Mouse (Mus musculus): ENCODE data around the gene Tor4a. TPM values are rescaled to one million over a fixed set of nuclear protein-coding genes. Genes with fewer than 3 reads are reported as not detected.

Gene Tor4a
- total and polyA plus RNA-seq, 3 experiments = 12.6 to 20.4 (median 15.3) TPM

- dilution Hi-C loops (cut with MboI; ENCODE audit: extremely low pct_ligation_motif_present, extremely low pct_unique_long_range_greater_than_20kb, low sequenced_read_pairs) (no loop called here), in situ Hi-C loops (cut with MboI; ENCODE audit: low pct_ligation_motif_present, low pct_unique_long_range_greater_than_20kb, low sequenced_read_pairs) (no loop called here)
- Histone ChIP-seq H3K27me3 (replicated peaks) (no peaks in the 10 kb centered on the region), H3K4me1 (ENCODE audit: control insufficient read depth in 1 of 2, insufficient read depth in 2 of 2) (peaks cover 14 to 36% of the 10 kb centered on the region in 2 experiments), H3K36me3 (replicated peaks in 1 of 2; ENCODE audit: control insufficient read depth in 1 of 2, insufficient read depth in 1 of 2, low read length in 1 of 2) (peaks cover 2 to 34% of the 10 kb centered on the region in 2 experiments), H3K4me2 (ENCODE audit: insufficient read depth, low read depth, poor library complexity, severe bottlenecking) (peak overlapping the region; percentile 99), H3K9ac (ENCODE audit: insufficient read depth, low read depth) (peak overlapping the region; percentile 84; the same call in 1 of the 2 replicates), H3K27ac (ENCODE audit: insufficient read depth, low read depth) (peak overlapping the region; percentile 98), H3K4me3 (replicated peaks in 1 of 3; ENCODE audit: low read depth in 2 of 3, low read length in 2 of 3, poor library complexity in 1 of 3) (peak overlapping the region; percentile 24 to 83 (median 61)), H3K79me2 (replicated peaks; ENCODE audit: control insufficient read depth, extremely low read depth, insufficient read depth, poor library complexity, severe bottlenecking) (peaks cover 16% of the 10 kb centered on the region), H3K9me3 (replicated peaks; ENCODE audit: low read length) (no peaks in the 10 kb centered on the region)
- DNase-seq (ENCODE audit: extremely low read depth) = no peak
- TF ChIP-seq EP300 (IDR thresholded peaks at IDR 0.05; ENCODE audit: low read length) (no peak), MYC (IDR thresholded peaks at IDR 0.05; ENCODE audit: low read depth, low read length) (0 out of 2 replicates have a peak, but pooled peaks have one; percentile 15)
These were observed 2.7 kb downstream of the Tor4a start for GRCm38 (mm10) chr2:25194006-25194405.

GRCm38 (mm10) chr2:25193330-25193770 lies 3.3 kb downstream of the Tor4a start:
- Histone ChIP-seq H3K4me2 (ENCODE audit: insufficient read depth, low read depth, poor library complexity, severe bottlenecking) (peak overlapping the region; percentile 99), H3K9me3 (replicated peaks; ENCODE audit: low read length) (no peaks in the 10 kb centered on the region), H3K27ac (ENCODE audit: insufficient read depth, low read depth) (peak overlapping the region; percentile 98; the same call in 1 of the 2 replicates), H3K36me3 (replicated peaks in 1 of 2; ENCODE audit: control insufficient read depth in 1 of 2, insufficient read depth in 1 of 2, low read length in 1 of 2) (peaks cover 0 to 28% of the 10 kb centered on the region in 2 experiments), H3K4me1 (ENCODE audit: control insufficient read depth in 1 of 2, insufficient read depth in 2 of 2) (peaks cover 14 to 36% of the 10 kb centered on the region in 2 experiments), H3K4me3 (replicated peaks in 1 of 3; ENCODE audit: low read depth in 2 of 3, low read length in 2 of 3, poor library complexity in 1 of 3) (peak overlapping the region; percentile 8 to 83 (median 61)), H3K79me2 (replicated peaks; ENCODE audit: control insufficient read depth, extremely low read depth, insufficient read depth, poor library complexity, severe bottlenecking) (peaks cover 16% of the 10 kb centered on the region), H3K27me3 (replicated peaks) (no peaks in the 10 kb centered on the region), H3K9ac (ENCODE audit: insufficient read depth, low read depth) (peak overlapping the region; percentile 84; the same call in 1 of the 2 replicates)
- dilution Hi-C loops (cut with MboI; ENCODE audit: extremely low pct_ligation_motif_present, extremely low pct_unique_long_range_greater_than_20kb, low sequenced_read_pairs) = no loop called here
- peak; percentile 92 for DNase-seq (ENCODE audit: extremely low read depth)
- in situ Hi-C loops (cut with MboI; ENCODE audit: low pct_ligation_motif_present, low pct_unique_long_range_greater_than_20kb, low sequenced_read_pairs) = no loop called here
- peak; percentile 87 for TF ChIP-seq MYC (IDR thresholded peaks at IDR 0.05; ENCODE audit: low read depth, low read length)
- peak; percentile 56; the same call in 1 of the 2 replicates for TF ChIP-seq POLR2A (IDR thresholded peaks at IDR 0.05; ENCODE audit: low read depth, low read length)
- TF ChIP-seq MXI1 (IDR thresholded peaks at IDR 0.05; ENCODE audit: low read depth, low read length) = peak; percentile 95
- TF ChIP-seq RCOR1 (conservative IDR thresholded peaks at IDR 0.05; ENCODE audit: low read depth, low read length) = no peak
- TF ChIP-seq USF1 (IDR thresholded peaks at IDR 0.05; ENCODE audit: low read depth, low read length) = no peak
- no peak for TF ChIP-seq JUND (conservative IDR thresholded peaks at IDR 0.05; ENCODE audit: low read depth, low read length)
- TF ChIP-seq GABPA (IDR thresholded peaks at IDR 0.05; ENCODE audit: insufficient replicate concordance, low read depth, low read length) = no peak
- 0 out of 2 replicates have a peak, but pooled peaks have one; percentile 7 for TF ChIP-seq ETS1 (conservative IDR thresholded peaks at IDR 0.05; ENCODE audit: low read depth, low read length)
- TF ChIP-seq TBP (conservative IDR thresholded peaks at IDR 0.05; ENCODE audit: low read depth, low read length) = no peak
- TF ChIP-seq CHD2 (IDR thresholded peaks at IDR 0.05; ENCODE audit: low read length) = 0 out of 2 replicates have a peak, but pooled peaks have one; percentile 31
- TF ChIP-seq MAFK (IDR thresholded peaks at IDR 0.05; ENCODE audit: insufficient replicate concordance, low read length) = no peak
- TF ChIP-seq PAX5 (IDR thresholded peaks at IDR 0.05; ENCODE audit: low read length) = no peak
- peak; percentile 60; the same call in 1 of the 2 replicates for TF ChIP-seq E2F4 (IDR thresholded peaks at IDR 0.05; ENCODE audit: insufficient replicate concordance, low read depth, low read length)
- no peak for TF ChIP-seq JUN (IDR thresholded peaks at IDR 0.05; ENCODE audit: insufficient read depth, low read depth, low read length)
- no peak for TF ChIP-seq CHD1 (IDR thresholded peaks at IDR 0.05; ENCODE audit: low read depth, low read length)
- 0 out of 2 replicates have a peak, but pooled peaks have one; percentile 47 for TF ChIP-seq TCF12 (IDR thresholded peaks at IDR 0.05; ENCODE audit: low read depth, low read length)
- peak; percentile 73 to 98 for TF ChIP-seq CTCF (conservative IDR thresholded peaks at IDR 0.05 in 1 of 2, IDR thresholded peaks at IDR 0.05 in 1 of 2; ENCODE audit: low read depth in 2 of 2, low read length in 2 of 2)
- TF ChIP-seq KAT2A (IDR thresholded peaks at IDR 0.05; ENCODE audit: insufficient replicate concordance, low read length) = 0 out of 2 replicates have a peak, but pooled peaks have one; percentile 28
- TF ChIP-seq NRF1 (IDR thresholded peaks at IDR 0.05; ENCODE audit: low read depth, low read length) = no peak
- TF ChIP-seq POLR2AphosphoS2 (IDR thresholded peaks at IDR 0.05; ENCODE audit: low read depth, low read length) = no peak
- no peak for TF ChIP-seq ZNF384 (IDR thresholded peaks at IDR 0.05; ENCODE audit: low read depth, low read length)
- no peak; the same call in none of the 2 replicates for TF ChIP-seq RAD21 (IDR thresholded peaks at IDR 0.05; ENCODE audit: low read depth, low read length)
- TF ChIP-seq NELFE (IDR thresholded peaks at IDR 0.05; ENCODE audit: low read depth, low read length) = peak; percentile 57; the same call in 1 of the 2 replicates
- peak; percentile 50; the same call in 1 of the 2 replicates for TF ChIP-seq MEF2A (IDR thresholded peaks at IDR 0.05; ENCODE audit: borderline replicate concordance, low read depth, low read length)
- TF ChIP-seq ZC3H11A (IDR thresholded peaks at IDR 0.05; ENCODE audit: low read depth, low read length) = peak; percentile 24; the same call in 1 of the 2 replicates
- 0 out of 2 replicates have a peak, but pooled peaks have one; percentile 26 for TF ChIP-seq IRF4 (IDR thresholded peaks at IDR 0.05; ENCODE audit: low read depth, low read length)
- no peak; the same call in 1 of the 2 replicates for TF ChIP-seq USF2 (conservative IDR thresholded peaks at IDR 0.05; ENCODE audit: low read depth, low read length)
- no peak for TF ChIP-seq EP300 (IDR thresholded peaks at IDR 0.05; ENCODE audit: low read length)
- peak; percentile 91 for TF ChIP-seq MAX (IDR thresholded peaks at IDR 0.05; ENCODE audit: low read length)
- TF ChIP-seq ZKSCAN1 (IDR thresholded peaks at IDR 0.05; ENCODE audit: borderline replicate concordance, low read depth, low read length) = no peak
- peak; percentile 60; the same call in 1 of the 2 replicates for TF ChIP-seq MAZ (IDR thresholded peaks at IDR 0.05; ENCODE audit: low read depth, low read length)
